Mouse (Mus musculus) thymus, adult 2 months (tissue): ENCODE data around the gene Sgk1.

ENCODE experiments used
- CTCF ChIP-seq: fragments of 200-500 bp; IDR thresholded peaks from 2 replicates; pipeline ENCODE4 v1.5.1; 2012; ENCODE audit warnings: mild to moderate bottlenecking, control low read depth, low read length, moderate library complexity, borderline replicate concordance; ENCODE audit not compliant: control insufficient read depth, poor library complexity, insufficient read depth; ENCODE audit errors: extremely low read depth
- POLR2A ChIP-seq: fragments of 200-500 bp; IDR thresholded peaks from 2 replicates; pipeline ENCODE4 v1.6.1; 2012; ENCODE audit warnings: mild to moderate bottlenecking, low read length, control low read depth, moderate library complexity; ENCODE audit not compliant: control insufficient read depth, poor library complexity, insufficient read depth; ENCODE audit errors: extremely low read depth

GRCm38 (mm10) chr10:21934826-21935225 lies 52.8 kb downstream of the Sgk1 start:
- TF ChIP-seq CTCF (no peak), POLR2A (no peak)
